Mouse (Mus musculus): ENCODE measurements around the gene Masp2. TPM values are rescaled to one million over a fixed set of nuclear protein-coding genes. Genes with fewer than 3 reads are reported as not detected.

Masp2 gene
- total RNA-seq, 2 experiments from 2014 or later, result 0.56 TPM; not detected in 1

DNA sequence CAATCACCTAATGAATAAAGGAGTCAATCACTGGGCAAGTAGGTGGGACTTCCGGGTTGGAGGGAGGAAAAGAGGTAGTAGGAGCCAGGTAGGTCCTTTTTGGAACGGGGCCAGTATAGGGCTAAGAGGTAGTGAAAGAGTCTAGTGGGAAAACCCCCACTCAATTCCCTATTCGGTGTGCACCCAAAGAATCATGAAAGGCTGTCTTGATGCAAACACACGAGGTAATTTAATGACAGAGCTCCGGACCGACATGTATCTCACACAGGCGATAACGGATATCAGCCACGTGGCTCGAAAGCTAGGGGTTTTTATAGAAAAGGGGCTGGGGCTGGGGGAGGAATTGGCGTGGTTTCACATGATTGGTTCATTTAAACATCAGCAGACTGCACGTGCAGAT lies 3.5 kb upstream of the Masp2 start:
- no peak for DNase-seq
- intact Hi-C loops (cut with DNase I), result no loop called here

DNA sequence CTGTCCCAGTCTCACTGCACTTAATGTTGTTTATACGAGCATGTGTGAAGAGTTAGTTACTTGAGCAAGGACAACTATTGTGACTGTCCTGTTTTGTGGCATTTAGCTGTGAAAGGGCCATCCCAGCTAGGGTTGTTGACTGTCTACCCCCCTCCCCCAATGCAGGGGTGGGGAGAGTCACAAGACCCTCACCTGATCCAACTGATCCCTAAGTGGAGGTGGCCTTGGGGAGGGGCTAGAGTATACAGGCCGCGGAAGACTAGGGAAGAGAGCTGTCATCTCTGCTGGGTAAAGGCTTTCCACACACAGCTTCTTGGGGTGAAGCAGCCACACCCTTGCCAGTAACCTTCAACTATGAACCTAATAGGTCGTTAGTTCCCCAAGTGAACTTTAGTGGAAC lies 2.0 kb upstream of the Masp2 start:
- no peak for DNase-seq
- intact Hi-C loops (cut with DNase I), result no loop called here

DNA sequence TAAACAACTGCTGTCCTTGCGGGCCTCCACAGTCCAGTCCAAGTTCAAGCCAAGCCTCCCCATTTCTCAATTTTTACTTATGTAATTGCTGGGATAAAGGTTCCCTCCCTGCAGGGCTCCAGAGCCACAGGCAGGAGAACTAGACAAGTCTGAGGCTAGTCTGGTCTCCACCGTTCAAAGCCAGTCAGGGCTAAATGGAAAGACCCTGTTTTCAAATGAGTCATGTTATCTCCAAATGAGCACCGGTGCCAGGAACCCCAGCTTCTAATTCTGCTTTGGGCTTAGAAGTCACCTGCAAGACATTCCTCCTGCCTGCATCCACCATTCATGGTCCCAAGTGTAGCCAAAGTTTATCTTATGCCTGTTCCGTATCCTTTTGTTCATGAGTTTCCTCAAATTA lies 483 bp upstream of the Masp2 start:
- DNase-seq, result no peak

DNA sequence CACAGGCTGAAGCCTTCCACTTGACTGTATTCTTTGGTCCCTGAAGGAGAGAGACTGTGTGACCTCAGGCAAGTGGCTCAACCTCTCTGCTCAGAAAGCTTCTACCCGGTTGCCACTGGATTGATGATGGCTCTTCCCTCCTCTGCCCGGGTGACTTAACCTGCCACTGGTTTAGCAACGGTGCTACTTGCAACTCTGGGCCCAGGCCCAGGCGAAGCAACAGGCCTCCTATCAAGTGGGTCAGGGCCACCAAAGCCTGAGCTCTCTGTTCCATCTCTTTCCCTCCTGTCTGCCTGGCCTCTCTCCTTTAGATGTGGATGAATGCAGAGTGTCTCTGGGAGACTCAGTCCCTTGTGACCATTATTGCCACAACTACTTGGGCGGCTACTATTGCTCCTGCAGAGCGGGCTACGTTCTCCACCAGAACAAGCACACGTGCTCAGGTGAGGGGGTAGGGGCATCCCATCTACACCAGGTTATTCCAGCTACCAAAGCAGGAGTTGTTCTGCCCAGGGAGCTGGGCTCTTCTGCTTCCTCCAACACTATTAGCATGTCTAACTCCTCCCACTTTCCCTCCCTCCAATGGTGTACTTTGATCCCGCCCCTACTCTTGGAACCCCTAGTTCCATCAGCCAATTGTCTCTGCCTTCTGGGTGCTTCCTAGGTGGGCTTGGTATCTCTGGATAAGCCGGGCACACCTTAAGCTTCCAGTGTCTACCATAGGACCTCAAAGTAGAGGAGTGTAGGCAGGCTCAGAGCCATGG lies 1.2 kb downstream of the Masp2 start:
- no peak for DNase-seq
- intact Hi-C loops (cut with DNase I), result no loop called here

More for the DNA sequence above, 483 bp upstream of the Masp2 start:
- intact Hi-C loops (cut with DNase I), result no loop called here

DNA sequence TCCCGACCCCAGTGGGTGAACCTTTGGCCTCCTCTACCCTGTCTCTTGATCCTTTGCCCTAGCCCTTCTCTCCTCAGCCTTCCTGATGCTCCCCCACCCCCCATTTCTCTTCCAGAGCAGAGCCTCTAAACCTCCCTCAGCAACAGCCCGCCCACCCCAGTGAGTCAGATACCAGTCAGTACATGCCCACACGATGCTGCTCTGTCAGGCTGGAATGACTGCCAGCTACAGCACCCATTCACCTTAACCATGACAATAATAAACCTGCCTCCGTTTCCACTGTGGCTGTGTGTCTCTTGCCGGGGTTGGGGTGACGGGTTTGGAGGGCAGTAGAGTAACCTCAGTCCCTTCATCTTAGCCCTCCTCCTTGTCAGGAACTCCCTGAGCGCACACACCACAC lies 1.8 kb downstream of the Masp2 start:
- DNase-seq, result no peak
- intact Hi-C loops (cut with DNase I), result no loop called here

DNA sequence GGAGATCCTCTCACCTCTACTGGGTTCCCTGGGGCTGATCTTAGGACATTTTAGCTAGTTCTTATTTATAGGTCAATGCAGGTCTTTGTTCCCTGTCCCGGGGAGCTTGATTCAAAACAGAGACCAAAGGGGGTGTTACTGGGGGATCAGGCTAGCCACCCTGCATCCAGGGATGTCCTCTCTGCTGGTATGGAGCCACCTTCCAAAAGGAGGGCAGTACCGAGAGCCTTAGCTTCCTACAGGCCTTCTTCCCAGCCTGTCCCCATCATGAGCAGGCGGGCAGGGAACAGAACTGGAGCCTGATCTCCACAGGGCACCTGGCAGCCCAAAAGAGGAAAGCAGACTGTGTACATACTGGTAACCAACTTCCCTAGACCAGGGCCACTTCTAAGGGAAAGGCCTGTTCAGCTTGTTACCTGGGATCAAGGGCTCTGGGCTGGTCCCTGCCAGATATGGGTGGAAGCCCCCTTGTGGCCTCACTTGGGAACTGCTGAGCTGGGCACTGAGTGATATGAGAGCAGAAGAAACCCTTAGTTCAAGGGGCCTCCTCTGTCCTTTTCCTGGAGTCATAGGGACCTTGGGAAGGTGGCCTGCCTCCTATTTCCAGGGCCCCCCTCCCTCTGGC lies 2.3 kb downstream of the Masp2 start:
- peak; percentile 25 to 57 for DNase-seq
- intact Hi-C loops (cut with DNase I), result loop anchor here (5.0 kb wide), 1 partner anchor 47 kb away; the partner anchor contains the start of gene Exosc10

DNA sequence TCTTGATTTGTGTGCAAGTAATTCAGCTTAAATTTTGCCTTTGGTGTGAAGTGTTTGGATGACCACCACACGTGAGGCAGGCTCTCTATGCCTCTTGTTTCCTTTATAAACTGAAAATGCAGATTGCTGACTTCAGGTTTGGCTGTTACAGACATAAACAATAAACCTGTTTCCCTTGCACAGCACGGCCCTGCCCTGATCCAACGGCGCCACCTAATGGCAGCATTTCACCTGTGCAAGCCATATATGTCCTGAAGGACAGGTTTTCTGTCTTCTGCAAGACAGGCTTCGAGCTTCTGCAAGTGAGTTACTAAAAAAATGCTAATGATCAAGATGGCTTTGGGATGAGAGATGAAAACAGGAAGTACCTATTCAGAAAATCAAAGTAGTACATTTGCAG lies 5.4 kb downstream of the Masp2 start:
- DNase-seq, result peak; percentile 70 to 83
- intact Hi-C loops (cut with DNase I), result loop anchor here (2.0 to 5.0 kb wide), 2 partner anchors 50 to 437 kb away; partner anchors contain the start of gene Exosc10

DNA sequence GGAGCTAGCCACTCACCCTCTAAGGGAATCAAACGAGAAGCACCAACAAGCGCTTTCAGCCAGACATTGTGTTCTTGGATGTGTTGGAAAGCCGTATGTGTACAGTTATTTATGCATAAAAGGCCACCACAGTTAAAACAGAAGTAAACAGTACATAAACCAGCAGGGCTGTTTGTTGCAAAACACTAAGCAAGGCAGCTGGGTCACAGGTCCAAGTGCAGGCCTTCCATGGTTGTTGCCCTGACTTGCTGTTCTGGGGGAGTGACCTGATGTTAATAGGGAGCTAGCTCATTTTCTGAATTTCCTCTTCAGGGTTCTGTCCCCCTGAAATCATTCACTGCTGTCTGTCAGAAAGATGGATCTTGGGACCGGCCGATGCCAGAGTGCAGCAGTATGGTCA lies 7.5 kb downstream of the Masp2 start:
- intact Hi-C loops (cut with DNase I), result loop anchor here (5.0 kb wide), 1 partner anchor 53 kb away; the partner anchor contains the start of gene Exosc10

DNA sequence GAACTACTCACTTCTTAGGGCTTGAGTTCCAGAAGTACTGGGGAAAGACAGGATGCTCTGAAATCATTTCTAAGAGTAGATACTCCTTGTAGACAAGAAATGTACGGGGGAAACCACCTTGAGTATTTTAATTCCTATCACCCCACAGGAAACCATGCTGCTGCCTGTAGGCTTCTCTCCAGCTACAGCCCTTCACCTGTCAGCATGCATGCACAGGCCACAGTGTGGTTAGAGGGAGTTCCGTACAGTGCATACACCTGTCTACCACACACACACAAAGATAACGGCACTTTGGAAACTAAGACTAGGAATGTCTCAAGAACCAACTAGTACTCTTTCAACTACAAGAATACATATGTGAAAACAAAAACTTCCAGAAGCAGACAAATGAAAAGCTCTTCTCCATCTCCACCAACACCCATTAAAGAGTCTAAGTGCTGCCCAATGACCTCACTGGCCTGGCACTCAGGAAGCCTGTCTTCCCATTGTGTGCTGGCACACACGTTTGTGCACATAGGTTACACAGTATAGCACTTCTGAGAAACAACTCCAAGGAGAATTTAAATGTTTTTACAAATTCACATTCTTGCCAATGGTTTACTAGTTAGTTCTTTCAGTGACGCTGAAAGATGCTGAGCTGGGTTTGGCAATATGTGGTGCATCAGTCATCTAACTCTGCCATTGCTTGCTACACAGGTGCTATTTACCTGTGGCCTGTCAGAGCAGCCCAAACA lies 8.4 kb downstream of the Masp2 start:
- DNase-seq, result no peak
- intact Hi-C loops (cut with DNase I), result no loop called here

More for the DNA sequence above, 7.5 kb downstream of the Masp2 start:
- no peak for DNase-seq

DNA sequence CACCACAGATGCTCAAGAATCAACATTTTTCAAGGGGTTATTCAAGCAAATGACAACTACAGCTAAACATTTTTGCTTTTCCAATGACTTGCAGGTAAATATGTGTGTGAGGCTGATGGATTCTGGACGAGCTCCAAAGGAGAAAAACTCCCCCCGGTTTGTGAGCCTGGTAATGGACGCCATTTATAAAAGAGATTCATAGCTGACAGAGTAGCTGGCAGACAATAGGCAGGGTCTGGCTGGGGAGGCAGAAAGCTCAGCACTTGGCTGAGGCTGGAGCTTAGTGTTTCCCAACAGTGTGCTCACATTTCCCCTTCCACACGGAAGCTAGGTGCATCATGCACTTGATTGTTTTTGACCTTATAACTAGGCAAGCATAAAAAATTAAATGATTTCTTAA lies 10.2 kb downstream of the Masp2 start:
- intact Hi-C loops (cut with DNase I), result no loop called here
- no peak for DNase-seq

DNA sequence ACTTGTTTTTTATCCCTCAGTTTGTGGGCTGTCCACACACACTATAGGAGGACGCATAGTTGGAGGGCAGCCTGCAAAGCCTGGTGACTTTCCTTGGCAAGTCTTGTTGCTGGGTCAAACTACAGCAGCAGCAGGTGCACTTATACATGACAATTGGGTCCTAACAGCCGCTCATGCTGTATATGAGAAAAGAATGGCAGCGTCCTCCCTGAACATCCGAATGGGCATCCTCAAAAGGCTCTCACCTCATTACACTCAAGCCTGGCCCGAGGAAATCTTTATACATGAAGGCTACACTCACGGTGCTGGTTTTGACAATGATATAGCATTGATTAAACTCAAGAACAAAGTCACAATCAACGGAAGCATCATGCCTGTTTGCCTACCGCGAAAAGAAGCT lies 11.4 kb downstream of the Masp2 start:
- intact Hi-C loops (cut with DNase I), result no loop called here
- DNase-seq, result no peak

DNA sequence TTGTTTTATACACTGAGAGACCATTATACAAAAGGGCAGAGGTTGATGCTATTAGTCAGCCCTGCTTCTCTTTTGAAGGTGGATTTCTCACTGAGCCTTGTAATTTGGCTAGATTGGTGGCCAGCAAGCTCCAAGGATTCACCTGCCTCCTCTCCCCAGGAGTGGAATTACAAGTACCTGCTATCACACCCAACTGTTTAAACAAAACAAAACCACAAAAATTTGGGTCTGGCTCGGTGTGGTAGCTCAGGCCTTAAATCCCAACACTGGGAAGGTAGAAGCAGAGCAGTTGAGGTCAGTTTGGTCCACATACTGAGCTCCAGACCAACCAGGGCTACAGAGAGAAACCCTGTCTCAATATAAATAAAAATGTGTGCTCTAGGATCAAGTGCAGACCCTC lies 17.5 kb downstream of the Masp2 start:
- intact Hi-C loops (cut with DNase I), result no loop called here

DNA sequence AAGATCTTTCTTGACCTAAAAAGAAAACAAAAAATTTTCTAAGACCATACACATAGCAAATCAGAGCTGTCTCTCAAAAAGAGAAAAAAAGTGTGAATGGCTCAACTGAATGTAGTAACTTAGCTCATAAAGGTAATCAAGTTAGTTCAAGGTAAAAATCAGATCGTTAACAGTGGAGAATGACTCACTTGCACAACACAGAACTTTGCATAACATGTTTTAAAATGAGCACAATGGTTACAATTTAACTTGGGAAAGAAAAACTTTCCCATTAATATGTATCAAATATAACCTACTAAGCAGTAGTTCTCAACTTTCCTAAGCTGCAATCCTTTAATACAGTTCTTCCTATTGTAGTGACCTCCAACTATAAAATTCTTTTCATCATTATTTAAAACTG lies 18.4 kb downstream of the Masp2 start:
- no peak for DNase-seq
- intact Hi-C loops (cut with DNase I), result no loop called here

More for the DNA sequence above, 17.5 kb downstream of the Masp2 start:
- DNase-seq, result no peak

DNA sequence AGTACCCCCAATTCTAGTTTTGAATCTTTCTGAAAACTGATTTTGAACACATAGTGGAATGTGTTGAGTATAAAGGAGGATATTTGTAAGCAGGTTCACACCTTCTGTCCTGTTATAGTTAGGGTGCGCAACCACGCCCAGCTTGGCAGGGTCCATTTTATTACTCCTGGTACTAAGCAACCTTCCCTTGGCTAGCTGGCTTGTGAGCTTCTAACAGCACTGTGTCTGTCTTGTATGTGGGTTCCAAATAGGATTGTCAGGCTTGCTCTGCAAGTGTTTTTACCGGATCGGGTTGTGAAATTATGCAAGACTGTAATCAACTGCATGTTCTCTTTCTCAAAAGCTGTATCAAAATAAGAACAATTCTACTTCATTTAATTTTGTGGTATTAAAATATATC lies 20.1 kb downstream of the Masp2 start:
- intact Hi-C loops (cut with DNase I), result no loop called here
- DNase-seq, result no peak

DNA sequence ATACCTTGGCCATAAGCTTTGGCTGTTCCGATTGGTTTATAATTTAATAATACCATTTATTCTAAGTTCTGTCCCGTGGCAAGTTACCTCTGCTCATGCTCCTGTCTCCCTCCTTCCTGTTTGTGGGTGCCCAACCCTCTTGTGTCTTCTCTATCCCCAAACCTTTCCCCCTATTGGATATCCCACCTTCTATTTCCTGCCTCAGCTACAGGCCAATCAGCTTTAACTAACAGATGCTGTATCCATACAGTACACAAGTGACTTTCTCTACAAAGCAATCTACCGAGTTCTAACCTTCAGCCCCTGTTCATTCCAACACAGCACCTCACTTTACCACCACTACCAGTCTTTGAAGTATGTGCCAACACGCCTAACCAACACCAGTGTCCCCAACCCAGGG lies 21.3 kb downstream of the Masp2 start:
- intact Hi-C loops (cut with DNase I), result no loop called here
- DNase-seq, result no peak

DNA sequence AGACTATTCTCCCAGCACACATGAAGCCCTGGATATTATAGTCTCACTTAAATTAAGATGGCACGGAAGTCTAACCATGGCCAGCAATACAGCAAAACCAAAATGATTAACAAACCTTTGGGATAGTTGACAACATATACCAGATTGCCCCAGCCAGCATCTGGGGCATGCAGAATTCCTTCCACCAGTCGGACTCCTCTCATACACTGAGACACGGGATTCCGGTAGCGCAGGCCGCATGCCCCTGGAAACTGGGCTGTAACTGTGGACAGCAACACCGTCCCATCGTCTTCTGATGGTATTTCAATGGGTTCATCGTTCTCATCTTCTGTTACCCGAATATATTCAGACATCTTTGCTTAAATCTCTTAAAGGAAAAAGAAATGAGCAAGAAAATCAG lies 22.7 kb downstream of the Masp2 start:
- no peak for DNase-seq
- intact Hi-C loops (cut with DNase I), result no loop called here

DNA sequence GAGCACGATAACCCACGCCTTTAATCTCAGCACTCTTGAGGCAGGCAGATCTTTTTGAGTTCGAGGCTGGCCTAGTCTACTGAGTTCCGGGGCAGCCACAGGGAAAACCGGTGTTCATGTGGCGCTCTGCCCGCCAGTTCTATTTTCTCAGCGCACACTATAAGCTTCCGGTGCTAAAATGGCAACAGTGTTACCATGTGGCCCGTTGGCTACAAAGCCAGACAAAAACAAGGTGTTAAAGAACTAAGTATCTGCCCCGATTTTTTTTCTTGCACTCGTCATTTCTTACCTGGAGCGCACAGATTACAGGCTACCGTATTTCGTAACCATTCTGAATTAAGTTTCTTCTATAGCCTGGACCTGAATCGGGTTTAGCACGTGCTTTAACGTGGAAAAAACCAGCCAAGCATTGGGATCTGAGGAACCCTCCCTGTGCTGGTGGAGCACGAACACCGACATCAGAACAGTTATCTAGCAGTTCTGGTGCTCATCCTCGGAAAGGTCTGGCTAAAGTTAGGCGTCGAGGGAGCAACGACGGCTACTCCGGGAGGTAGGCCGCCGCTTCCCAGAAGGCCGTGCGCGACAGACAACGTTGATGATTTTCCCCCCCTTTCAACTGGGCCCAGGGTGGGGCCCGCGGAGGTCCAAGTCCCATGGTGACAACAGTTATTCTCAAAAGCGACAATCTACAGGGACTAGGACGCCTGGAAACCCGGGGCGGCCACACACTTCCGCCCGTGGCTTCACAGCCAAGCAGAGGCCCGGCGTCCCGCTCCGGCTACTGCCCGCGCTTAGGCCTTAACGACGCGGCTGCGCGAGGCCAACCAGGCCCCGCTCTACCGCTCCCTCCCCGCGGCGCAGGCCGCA lies 23.6 kb downstream of the Masp2 start:
- no peak for DNase-seq
- intact Hi-C loops (cut with DNase I), result no loop called here

DNA sequence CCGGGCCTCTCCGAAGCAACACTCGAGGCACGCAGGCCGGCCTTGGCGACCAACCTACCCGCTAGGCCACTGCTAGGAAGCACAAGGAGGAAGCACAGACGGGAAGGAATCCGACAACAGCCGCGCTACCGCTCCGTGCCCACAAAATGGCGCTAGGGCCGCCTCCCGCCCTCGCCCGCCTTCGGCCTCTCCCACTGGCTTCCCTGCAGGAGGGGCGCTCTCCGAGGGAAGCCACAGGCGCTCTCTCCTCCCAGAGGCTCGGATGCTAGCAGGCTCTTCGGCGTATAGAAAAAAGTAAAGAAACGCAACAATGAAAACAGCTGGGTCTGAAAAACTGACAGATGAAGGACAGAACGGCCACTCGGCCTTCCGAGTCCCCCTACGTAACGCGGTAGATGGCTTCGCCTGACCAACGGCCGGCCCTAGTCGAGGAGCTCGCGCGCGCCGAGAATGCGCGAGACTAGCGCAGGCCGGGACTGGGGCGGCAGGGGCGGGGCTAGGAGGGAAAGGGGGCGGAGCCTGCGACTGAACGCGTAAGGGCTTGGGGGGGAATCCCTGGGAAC lies 24.4 kb downstream of the Masp2 start, which contains the start of gene Tardbp:
Tardbp (minus strand) TSS at position 397 of the 563 bp plus-strand sequence.
- intact Hi-C loops (cut with DNase I), result no loop called here

DNA sequence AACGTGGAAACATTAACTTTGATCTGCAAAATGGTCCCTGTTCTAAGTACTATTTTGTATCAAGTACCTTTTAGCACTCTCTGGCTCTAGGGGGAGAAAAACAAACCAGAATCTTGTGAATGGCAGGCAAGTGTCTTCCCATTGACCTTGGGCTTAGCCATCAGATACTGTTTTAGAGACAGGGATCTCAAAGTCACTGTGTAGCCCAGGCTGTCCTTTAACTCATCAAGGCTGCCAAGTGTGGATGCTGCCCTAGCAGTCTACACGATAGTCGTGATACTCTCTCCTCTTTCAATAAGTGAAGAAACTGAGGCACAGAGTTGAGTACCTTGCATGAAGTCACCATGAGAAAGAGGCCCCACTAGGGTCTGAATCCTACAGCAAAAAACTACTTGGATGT lies 24.9 kb downstream of the Masp2 start:
- no peak for DNase-seq
- intact Hi-C loops (cut with DNase I), result no loop called here

More for the DNA sequence above, 24.4 kb downstream of the Masp2 start, which contains the start of gene Tardbp:
- peak; percentile 96 to 97 for DNase-seq

Measured in heart, postnatal 36 days (tissue).